Mouse (Mus musculus) heart, postnatal 4 days (tissue): Measurements from ENCODE around the gene D10Wsu102e. TPM values are rescaled to one million over a fixed set of nuclear protein-coding genes. Genes with fewer than 3 reads are reported as not detected.
A peak's percentile ranks its signal among the peaks of the same experiment; 100 is the strongest.
"Not testable (repeated sequence)": the region's sequence is repeated elsewhere in the genome, so short reads cannot be mapped to it uniquely, and the experiment has no call there.

ENCODE experiments used
- DNase-seq: peaks from one replicate; pipeline ENCODE4 v3.0.0; 2021
- total RNA-seq, 2 experiments: library from RNA; stranded (reverse); gene quantifications; 2 replicates each; pipeline ENCODE4 v1.2.3; 2021

Gene D10Wsu102e
- total RNA-seq, 2 experiments from 2014 or later = 1.1 TPM

DNA sequence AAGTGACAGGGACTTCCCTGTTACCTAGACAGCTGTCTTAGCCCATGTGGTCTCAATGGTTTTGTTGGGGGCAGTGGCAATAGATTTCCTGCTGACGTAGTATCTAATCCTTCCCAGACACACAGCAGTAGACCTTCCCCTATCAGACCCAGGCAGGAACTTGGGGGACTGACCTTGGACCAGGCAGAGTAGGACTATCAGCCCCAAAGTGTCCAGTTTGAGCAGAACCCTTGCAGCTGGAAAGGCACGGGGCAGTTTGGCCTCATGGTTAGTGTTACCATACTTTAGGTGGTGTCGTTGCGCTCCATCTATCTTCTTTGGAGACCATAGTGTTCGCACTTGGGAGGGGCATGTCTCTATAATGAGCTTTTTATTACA, 13.7 kb upstream of the D10Wsu102e start:
- no peak for DNase-seq

GRCm38 (mm10) chr10:83347494-83347893, 12.5 kb upstream of the D10Wsu102e start:
- no peak for DNase-seq

DNA sequence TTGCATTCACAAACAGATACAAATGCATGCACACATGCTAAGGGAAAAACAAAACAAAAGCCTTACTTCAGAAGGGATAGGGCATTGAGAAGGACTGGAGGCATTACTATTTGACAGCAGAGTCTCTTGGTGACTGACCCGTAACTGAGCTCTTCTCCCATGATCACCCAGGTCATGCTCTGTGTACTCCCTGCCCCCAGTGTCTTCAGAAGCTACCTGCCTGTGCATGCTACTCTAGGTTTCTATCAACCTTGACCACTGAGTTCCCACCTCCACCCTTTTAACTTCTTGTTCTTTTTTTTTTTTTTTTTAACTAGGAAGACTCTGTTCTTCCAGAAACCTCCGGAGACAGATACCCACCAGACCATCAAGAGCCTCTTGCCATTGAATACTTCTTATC, 9.3 kb upstream of the D10Wsu102e start:
- no peak for DNase-seq

DNA sequence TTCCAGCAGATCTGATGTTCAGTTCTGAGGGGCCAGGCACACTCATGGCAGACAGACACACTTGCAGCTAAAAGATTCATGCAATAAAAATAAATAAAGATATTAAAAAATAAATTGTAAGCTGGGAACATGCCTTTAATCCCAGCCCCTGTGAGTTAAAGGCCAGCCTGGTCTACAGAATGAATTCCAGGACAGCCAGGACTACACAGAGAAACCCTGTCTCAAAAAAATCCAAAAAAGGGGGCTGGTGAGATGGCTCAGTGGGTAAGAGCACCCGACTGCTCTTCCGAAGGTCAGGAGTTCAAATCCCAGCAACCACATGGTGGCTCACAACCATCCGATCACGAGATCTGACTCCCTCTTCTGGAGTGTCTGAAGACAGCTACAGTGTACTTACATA, 8.2 kb upstream of the D10Wsu102e start:
- not testable (repeated sequence) for DNase-seq

DNA sequence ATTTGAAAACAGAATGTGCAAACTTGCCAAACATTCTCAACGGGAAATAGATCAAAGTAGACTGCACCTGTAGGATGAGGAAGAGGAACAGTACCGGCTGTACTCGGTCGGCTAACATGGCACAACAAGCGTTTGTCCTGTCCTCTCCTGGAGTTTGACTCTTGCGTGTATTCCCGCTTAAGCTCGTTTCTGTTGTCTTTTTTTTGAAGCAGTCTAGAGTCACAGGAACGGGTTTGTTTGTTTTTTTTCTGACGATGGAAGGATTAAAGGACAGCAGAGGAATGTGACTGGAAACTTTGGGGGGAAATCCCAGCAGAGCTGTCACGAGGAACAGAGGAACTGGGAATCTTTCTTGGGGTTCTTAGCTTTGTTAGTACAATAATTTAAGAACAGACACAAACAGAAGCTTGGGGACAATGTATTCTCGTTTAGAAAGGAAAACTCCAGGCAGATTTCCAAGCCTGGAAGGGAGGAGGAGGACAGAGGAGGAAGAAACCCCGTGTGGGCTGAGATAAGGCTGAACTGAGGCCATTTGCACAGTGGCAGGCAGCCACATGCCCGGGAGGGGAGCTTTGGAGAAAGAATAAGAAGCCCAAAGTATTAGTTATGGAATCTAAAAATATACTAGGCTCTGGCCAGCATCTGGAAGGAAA, 6.2 kb upstream of the D10Wsu102e start:
- peak; percentile 60 for DNase-seq

GRCm38 (mm10) chr10:83354333-83354719, 5.7 kb upstream of the D10Wsu102e start:
- no peak for DNase-seq

DNA sequence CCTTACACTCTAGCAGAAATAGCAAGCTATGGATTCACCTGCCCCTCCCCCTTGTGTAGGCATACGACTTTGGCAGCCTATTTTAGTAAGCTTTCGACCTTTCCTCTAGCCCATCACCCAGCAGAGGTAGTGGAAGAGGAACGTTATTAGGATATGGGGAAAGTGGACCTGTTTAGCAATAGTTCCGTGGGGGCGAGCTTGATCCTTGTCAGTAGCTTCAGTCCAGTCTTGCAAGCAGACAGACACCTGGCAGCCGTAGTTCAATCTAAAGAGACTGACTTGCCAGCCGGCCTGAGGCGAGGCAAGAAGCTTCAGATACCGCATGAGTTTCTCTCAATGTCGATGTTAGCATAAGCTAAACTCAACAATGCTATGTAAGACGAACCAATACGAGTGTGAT, 3.6 kb upstream of the D10Wsu102e start:
- no peak for DNase-seq

DNA sequence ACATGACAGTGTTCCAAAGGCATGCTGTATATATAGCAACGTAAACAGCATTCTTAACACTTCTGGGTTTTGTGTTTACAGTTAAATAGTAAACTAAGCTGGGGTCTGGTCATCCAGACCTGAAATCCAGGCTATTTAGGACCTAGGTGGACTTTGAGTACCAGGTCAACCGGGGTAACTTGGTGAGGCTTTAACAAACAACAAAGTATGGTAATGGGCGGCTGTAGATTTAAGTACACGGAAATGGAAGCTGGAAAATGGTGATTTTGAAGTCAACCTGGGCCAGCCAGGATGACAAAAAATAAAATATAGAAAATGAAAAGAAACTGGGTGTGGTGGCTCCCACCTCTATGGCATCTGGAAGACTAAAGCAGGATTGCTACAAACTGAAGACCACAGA, 570 bp upstream of the D10Wsu102e start:
- DNase-seq = no peak

GRCm38 (mm10) chr10:83360356-83360755, 335 bp downstream of the D10Wsu102e start:
- DNase-seq = no peak

- no peak for DNase-seq
These were observed 1.8 kb downstream of the D10Wsu102e start for GRCm38 (mm10) chr10:83361643-83362382.

DNA sequence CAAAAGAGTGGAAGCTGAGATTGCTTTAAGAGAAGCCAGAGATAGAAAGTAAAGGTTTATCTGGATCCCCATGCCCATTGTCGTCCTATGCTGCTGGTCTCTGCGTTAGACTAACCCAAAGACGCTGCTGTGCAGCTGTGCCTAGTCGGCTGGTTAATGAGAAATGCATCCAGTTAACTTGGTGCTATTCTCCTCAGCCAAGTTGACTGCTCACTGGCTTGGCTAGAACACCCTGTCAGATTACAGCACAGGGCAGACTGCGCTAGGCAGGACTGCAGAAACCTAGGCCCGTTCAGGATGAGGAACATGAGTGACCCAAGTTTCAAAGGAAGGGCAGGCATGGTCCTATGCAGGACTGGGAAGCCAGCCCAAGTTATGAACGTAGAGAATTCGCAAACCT, 3.4 kb downstream of the D10Wsu102e start:
- no peak for DNase-seq

GRCm38 (mm10) chr10:83368918-83369317, 8.9 kb downstream of the D10Wsu102e start:
- no peak for DNase-seq

DNA sequence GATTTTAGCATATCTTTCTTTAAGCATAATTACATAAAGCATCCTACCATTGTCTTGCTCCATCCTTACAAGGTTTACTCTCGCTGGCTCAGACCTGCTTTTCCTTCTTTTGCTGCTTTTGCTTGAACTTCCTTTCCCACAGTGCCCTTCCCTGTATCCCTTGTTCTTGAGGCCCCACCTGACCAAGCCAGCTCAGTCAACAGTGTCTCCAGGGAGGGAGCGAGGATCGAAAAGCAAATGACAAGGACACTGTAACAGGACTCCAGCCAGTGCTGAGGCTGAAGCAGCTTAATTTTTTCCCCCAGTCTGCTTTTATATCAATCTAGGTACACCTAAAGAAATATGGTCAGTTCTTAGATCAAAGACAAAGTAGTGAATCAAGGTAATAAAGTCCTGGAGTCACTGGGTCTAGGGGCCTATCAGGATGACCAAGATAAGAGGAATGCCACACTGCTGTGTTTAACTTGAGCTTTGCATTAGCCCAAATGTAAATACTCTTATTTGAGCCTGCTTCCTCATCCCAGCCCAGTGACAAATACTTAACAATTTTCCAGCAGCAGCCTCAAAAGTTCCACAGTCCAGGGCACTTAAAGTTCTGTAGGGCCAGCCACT, 14.1 kb downstream of the D10Wsu102e start:
- no peak for DNase-seq

- not testable (repeated sequence) for DNase-seq
These were observed 15.4 kb downstream of the D10Wsu102e start for GRCm38 (mm10) chr10:83375458-83375857.

DNA sequence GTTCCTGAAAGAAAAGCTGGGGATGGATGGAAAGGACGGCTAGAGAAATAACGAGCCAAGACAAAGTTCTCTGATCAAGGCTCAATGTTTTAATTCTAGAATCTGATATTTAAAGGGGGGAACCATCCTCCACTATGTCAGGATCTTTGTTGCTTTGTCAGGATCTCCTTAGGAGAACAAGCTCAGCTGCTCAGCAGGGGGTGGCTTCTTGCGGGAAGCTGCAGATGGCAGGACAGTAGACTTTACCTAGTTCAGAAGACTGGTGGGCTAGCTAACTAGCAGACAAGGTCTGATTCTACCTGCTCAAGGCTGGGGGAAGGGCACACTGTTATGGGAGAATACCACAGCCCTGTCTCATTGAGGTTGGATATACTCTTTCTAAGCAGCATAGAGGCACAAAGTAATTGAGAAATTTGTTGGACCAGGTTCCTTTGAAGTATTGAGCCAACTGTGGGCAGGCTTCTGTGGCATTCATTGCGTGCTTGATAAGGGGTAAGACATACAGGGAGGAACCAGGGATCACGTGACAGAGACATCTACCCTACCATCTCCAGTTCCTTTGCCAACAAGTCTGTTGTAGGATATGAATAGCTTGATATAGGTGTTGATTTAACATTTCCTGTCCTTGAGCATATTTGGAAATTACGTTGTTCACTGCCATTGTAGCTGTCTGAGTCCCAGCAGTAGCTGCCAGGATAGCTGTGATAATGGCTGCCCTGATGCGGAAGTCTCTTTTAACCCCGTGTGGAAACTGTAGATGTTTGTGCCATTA, 17.1 kb downstream of the D10Wsu102e start:
- DNase-seq = no peak

GRCm38 (mm10) chr10:83378083-83378833, 18.2 kb downstream of the D10Wsu102e start:
- peak; percentile 77 for DNase-seq

GRCm38 (mm10) chr10:83380501-83380900, 20.5 kb downstream of the D10Wsu102e start:
- DNase-seq = no peak

DNA sequence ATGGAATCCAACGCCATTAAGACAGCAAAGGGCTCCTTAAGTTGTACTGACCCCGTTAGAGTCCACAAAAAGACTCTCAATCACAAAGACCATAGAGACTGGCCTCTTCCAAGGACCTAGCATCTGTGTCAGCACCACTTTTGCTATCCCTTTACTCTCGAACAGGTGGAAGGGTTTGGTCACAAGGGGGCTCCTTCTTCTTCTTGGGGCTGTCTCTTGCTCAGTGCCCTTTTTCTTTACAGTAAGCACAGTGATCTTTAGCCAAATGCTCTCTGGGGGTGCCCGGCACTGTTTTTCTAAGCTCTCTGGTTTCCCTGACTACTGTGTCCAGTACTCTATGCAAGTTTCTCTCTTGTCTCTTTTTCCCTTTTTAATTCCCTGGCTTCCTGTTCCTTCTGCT, 22.5 kb downstream of the D10Wsu102e start:
- DNase-seq = no peak

GRCm38 (mm10) chr10:83382988-83383387, 23.0 kb downstream of the D10Wsu102e start:
- no peak for DNase-seq

DNA sequence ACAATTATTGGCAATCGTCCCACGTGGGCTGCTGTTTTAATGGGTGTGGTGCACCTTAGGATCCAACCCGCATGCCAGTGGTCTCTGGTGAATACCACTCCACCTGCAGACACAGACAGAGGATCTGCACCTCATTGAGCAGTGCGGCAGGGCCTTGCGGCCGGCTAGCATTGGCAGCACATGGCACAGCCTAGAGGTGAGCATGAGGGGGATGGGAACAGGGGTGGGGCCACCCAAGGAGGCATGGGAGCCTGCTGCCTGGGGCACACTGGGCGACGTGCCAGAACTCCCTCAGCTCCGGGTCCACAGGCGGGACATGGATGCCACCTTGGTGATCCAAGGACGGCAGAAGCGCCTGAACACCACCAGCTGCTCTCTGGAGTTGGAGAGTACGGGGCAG, 23.8 kb downstream of the D10Wsu102e start:
- no peak for DNase-seq

DNA sequence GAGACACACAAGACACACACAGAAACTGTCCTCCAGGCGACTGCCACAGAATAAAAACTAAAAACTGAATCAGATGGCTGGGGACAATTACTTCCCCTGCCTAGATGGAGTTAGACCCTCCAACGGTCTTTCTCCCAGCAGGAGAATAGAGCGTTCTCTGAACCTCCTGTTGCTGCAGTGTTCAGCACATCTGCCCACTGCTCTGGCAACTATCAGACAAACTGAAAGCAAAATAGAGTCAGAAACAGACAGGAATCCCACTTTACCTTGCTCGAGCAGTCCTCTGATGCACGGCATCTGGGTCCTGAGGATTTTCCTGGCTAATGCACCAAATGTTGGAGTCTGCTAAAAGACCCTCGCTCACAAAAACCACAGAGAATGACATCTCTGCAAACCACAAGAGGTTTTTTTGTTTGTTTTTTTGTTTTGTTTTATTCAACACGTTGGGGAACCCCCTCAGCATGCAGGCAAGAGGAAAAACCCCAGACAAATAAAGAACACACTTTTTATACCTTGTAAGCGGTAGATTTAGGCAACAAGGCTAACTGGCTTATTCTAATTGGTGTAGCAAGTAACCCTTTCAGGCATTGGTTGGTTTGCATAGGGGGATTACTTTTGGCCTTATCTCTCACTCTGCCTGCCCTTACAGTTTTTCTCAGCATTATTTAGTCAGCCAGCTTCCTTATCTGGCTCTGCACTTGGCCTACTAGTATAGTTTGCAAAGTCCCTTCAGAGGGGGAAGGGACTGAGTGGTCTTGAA, 24.6 kb downstream of the D10Wsu102e start:
- no peak for DNase-seq
